Mouse (Mus musculus) left cerebral cortex, adult 11 months (tissue): ENCODE measurements around the gene Syt12.
"Not testable (repeated sequence)": the region's sequence is repeated elsewhere in the genome, so short reads cannot be mapped to it uniquely, and the experiment has no call there.

Experiments
- DNase-seq: peaks from one replicate; pipeline ENCODE4 v3.0.0; 2022; ENCODE audit warnings: low spot score

Gene Syt12

DNA sequence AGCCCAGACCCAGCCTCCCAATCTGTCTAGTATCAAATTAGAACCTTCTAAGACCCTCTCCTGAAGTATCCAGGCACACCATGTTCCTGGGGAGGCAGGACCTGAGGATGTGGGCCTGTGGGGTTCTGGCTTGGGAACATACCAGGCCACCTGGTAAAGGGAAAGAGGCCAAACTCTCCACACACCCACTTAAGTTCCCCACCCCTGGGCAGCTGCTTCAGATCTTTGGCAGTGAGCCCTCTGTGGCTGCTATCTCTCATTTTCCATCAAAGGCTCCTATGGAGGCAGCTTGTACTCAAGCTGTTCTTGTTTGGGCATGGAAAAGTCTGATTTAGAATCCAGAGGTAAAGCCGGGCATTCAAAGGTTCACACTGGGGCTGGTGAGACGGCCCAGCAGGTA lies 10.6 kb upstream of the Syt12 start:
- no peak for DNase-seq

DNA sequence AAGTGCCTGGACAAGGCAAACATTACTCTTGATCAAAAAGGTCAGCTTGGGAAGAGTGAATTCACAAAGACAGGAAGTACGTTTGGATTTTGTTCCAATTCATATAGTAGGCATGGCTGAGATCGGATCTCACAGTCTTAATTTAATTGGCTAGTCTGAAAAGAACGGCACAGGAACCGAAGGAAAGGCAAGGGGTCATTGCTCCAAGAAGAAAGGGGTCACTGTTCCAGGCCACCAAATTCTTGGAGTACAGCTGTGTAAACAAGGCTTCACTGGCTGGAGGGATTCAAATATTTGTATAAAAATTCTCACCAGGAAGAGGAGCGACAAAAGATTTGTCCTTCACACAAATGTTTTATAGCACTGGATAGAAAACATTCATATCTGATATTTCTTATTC lies 7.8 kb upstream of the Syt12 start:
- no peak for DNase-seq

DNA sequence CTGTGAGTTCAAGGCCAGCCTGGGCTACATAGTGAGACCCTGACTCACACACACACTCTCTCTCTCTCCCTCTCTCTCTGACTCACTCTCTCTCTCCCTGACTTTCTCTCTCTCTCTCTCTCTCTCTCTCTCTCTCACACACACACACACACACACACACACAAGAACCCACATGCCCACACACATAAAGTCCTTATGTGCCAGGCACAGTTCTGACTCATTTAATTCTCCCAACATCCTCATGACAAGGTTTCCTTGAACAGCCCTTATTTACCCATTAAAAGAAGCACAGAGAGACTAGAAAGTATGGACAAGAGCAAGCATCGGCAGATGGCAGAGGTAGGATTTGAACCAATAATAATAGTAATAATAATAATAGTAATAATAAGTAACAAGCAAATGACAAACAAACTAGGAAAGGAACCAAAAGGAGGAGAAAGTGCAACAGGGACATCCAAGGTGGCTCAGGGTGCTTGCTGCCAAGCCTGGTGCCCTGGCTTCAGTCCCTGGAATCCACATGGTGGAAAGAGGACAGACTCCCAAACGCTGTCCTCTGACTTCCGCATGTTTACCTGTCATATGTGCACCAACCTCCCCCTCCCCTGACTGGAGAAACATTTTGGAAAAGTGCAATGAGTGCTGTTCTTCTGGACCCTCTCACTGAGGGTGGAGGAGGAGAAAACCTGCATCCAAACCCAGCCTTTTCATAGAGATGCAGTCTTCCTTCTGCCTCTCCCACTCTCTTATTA lies 5.0 kb upstream of the Syt12 start:
- no peak for DNase-seq

DNA sequence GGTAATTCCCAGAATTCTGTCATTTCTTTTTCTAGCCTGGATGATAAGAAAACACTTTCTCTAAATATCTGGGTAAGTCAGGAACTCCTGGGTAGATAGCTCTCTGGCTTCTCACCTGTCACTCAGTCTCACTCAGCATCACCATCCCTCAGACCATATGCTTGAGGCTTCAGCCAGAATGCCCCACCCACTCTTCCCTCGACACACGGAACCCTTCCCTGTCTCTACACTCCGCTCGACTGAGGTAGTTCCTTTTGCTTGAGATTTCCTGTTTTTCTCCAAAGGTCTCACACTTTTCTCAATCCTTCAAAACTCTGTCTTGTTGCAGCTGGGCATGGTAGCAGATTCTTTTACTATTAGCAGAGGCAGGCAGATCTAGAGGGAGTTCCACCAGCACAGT lies 4.1 kb upstream of the Syt12 start:
- peak; percentile 44 for DNase-seq

DNA sequence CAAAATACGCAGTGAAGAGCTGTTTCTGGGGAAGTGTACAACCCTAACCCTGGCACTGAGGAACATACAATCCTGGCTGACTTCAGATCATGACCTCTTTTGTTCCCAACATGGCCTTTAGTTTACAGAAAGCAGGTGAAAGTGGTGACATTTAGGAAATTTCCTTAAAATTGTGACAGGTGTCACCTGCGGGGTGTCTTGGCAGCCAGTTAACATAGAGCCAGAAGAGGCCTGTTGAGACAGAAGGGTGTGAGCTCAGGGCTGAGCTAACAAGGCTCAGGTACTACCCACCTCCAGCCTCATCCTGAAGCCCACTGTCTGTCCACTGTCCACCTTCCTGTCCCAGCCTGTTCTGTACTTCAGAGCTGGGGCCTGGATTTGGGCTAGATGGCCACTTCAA lies 2.8 kb upstream of the Syt12 start:
- no peak for DNase-seq

DNA sequence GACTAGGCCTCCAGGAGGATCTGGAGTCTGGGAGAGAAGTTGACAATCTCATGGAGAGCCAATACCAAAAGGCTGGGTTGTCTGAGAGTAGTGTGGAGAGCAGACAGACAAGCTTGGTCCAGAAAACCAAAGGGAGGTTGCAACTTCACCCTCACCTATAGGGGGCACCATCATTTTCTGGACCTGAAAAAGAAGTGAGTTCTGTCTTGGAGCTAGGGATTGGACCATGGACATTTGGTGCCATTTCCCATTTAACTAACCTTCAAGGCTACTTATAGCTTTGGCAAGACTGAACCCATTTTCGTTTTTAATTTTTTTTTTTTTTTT lies 906 bp upstream of the Syt12 start:
- no peak for DNase-seq

DNA sequence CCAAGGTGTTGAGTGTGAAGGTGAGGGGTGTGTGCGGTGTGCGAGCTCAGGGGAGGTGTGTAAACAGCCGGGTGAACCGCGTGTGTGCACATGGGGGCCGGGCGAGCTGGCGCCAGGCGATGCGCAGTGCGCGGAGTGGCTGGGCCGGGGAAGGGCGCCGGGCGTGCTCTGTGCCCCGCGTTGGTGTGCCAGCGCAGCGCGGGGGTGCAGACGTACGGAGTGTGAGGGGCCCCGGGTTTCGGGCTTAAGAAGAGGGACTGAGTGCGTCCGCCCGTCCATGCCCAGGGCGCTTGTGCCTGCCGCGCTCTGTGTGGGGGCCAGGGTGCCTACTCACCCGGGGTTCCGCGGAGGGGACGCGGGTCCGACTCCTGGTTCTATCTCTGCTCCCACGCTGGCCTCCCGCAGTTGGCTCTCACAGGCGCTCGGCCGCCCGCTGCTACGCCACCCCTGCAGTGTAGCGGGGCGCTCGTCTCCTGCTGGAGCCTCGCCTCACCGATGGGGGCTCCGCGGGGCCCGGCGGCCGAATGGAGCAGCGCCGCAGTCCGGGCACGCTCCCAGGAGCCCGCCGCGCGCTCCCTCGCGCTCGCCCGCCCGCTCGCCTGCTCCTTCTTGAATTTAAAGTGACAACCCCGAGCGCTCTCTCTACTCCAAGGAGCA lies 518 bp downstream of the Syt12 start:
- no peak for DNase-seq

DNA sequence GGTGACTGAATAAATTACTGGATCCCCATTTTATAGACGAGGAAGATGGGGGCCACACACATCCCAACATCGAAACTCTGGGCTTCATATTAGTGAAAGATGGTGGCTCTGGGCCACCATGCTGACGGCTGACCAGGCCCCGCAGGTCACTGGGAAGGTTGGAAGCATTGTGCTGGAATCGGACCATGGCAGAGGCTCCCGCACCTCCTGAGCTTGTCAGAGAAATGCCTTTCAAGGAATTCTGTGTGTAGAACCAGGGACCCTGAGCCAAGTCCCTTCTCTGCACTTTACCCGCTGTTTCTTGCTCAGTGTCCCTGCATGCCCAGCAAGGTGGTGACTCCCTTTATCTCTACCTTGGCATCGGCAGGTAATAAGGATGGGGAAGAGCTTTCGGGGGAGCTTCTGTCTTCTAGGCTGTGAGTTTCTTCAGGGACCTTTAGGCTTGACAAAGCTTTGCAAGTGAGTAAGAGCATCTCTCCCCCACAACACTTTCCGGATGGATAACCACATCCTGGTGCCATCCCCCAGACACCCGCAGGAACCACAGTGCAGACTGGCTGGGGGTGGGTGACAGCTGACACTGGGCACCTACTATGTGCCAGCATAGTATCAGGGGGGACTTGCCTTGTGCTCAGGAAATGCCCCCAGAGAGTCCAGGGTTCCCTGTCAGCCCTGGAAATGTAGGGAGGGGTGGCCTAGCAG lies 1.9 kb downstream of the Syt12 start:
- DNase-seq = no peak

DNA sequence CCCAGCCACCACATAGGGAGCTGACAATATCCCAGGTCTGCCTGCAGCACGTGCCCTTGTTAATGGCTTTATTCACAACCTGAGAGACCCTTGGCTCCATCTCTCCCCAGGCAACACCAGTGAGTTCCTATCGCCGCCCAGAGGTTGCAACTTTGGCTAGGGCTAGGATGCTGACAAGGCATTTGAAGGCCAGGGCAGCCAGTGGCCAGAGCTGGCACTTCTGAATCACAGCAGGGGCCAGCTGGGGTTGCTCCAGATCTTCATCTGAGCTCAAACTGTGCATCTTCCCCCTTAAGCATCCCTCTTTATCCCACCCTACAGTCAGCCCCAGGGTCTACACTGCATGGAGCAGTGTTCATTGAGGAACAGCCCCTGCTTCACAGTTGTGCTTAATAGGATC lies 2.5 kb downstream of the Syt12 start:
- DNase-seq = no peak

DNA sequence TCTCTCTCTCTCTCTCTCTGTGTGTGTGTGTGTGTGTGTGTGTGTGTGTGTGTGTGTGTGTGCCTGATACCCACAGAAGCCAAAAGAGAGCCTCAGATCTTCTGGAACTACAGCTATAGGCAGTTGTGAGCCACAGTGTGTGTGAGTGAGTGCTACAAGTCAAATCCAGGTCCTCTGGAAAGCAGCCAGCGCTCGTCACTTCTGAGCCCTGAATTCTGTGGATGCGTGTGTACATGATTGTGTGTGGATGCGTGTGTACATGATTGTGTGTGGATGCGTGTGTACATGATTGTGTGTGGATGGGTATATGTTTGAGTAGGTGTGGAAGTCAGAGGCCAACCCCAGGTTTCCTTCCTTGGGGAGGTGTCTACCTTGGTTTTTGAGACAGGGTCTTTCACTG lies 3.7 kb downstream of the Syt12 start:
- DNase-seq = no peak

DNA sequence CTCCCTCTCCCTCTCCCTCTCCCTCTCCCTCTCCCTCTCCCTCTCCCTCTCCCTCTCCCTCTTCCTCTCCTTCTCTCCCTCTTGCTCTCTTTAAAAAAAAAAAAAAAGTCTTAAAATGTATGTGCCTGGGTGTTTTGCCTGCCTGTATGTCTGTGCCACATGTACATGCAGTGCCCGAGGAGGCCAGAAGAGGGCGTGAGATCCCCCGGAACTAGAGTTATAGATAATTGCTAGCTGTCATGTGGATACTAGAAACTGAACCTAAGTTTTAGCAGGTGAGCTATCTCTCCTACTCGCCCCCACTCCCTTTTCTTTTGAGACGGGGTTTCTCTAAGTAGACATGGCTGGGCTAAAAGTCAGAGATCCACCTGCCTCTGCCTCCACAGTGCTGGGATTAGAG lies 8.9 kb downstream of the Syt12 start:
- no peak for DNase-seq

DNA sequence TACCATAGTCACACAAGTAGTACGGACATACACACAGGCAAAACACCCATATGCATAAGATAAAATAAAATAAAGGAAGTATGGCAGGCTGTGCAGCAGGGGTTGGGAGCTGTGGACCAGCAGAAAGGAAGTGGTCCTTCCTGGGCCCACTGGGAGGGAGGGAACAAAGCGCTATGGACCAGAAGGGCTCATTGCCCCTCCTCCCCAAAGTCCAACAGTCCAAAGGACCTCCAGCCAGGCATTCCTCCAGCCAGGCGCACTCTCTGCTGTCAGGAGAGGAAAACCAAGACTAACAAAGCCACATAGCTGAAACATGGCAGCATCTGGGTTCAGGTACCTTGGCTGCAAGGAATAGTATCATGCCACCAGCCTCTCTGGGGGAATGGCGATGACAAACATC lies 12.6 kb downstream of the Syt12 start:
- no peak for DNase-seq

DNA sequence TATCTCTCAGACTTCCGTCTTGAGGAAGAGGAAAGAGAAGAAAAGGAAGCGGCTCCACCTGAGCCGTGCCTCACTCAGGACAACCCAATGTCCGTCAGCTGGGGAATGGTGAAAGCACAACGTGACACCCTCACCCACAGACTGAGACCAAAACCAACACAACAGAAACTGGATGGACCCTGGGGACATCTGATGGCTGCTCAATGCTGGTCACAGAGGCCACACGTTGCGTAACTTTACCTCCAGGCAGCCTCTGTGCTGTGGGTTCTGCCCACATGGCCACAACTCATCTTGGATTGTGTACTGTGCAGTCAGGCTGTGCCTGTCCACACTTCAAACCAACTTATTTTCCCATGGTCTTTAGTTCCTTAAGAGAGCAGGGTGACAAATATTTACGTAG lies 15.3 kb downstream of the Syt12 start:
- no peak for DNase-seq

DNA sequence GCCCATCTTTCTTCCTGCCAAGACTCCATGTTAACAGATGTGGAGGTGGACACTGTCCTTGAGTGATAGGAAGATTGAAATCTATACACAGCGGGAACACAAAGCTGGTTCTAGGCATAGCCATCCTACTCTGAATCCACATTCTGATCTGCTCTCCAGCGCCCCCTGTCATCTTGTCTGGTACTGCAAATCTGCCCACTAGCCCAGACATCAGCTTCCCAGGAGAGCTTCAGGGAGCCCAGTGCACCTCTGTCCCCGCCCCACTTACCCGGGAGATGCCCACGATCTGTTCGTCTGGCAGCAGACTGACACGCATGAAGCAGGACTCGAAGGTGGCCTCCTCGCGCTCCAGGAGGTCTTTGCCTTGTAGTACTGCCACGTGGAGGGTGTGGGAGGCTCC lies 21.0 kb downstream of the Syt12 start:
- DNase-seq = no peak

DNA sequence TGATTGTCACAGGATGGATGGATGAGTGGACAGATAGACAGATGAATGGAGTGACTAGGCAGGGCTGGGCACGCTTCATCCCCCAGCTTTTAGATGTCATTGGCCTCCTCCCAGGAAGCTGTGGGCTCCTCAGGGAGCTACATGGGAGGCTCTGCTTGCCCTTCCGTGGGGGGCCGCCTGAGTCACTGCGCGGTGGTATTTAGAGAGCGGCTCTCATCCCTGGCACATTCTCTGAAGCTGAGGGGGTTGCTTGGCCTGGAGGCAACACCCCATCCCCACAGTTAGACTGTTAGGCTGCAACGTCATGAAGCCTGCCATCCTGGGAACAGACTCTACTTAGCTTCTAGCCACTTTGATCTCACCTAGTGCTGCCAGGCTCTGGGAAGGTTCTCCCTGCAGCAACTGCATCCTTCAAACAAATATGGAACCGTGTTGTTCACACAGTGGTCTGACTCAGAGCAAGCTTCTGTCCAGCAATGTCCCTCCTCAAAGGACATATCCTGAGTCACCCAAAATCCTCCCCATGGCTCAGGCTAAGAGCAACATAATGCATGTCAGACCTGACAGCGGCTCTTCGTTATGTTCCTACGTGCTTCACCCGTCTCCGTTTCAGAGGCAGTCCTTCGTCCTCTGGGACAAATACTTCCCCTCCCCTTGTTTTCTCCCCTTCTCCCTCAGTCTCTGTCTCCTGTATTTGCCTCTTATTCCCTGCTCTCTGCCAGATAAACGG lies 22.0 kb downstream of the Syt12 start:
- DNase-seq = no peak

DNA sequence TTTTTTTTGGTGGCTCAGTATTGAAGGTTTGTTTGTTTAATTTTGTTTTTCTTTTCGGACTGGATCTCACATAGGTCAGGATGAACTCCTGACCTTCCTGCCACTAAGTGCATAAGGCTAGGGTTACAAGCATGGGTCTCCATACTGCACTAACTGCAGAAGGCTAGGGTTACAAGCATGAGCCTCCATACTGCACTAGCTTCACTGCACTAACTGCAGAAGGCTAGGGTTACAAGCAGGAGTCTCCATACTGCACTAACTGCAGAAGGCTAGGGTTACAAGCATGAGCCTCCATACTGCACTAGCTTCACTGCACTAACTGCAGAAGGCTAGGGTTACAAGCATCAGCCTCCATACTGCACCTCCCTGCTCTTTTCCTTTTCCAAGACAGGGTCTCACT lies 23.2 kb downstream of the Syt12 start:
- DNase-seq = not testable (repeated sequence)

DNA sequence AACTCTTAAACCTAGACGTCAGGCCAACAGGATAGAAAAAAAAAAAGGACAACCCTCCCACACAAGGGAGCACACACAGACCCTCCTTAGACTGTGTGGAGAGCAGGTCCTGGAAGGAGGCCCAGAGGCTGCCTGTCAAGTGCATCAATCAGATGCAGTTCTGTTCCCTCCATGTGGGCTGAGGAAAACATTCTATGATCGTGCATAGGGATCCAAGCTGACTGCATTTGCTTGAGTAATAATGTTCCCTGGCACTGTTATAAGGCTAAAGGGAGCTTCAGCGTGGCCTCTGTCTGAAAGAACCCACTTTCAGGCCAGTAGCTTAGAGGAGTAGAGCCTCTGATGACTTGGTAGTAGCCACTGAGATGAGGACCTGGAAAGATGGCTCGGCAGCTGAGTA lies 24.7 kb downstream of the Syt12 start:
- no peak for DNase-seq

DNA sequence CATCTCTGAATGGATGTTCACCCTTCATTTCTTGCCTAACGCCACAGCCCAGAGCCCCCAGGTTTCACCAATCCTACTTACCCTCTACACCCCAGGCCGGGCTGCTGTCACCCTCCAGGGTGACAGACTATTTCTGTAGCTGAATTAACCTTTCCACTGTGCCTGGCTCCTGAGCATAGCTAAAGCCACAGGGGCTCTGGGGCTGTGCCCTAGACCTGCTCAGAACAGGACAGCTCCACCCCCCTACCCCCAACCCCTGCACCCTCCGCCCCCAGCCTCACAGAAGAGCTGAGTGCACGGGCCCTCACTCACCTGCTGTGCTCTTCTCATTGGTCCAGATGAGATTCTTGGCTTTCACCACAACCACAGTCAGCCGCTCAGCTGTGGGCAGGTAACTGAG lies 25.3 kb downstream of the Syt12 start:
- no peak for DNase-seq

DNA sequence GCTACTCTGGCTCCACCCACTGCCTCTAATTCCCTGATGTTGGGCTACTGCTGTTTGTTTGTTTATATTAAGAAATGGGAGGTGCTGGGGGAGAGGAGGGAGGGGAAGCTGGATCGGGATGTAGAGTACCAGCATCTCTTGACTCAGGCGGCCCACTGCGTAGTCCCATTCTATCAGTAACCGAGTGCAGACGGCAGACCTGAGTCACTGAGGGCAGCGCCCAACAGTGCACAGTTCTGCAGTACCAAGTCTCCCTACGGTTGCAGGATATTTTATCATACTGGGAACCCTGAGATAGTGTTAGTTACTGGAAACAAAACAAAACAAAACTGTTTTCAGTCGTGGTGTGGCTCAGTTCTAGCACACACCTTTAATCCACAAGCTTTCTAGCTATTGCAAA lies 26.1 kb downstream of the Syt12 start:
- DNase-seq = no peak

DNA sequence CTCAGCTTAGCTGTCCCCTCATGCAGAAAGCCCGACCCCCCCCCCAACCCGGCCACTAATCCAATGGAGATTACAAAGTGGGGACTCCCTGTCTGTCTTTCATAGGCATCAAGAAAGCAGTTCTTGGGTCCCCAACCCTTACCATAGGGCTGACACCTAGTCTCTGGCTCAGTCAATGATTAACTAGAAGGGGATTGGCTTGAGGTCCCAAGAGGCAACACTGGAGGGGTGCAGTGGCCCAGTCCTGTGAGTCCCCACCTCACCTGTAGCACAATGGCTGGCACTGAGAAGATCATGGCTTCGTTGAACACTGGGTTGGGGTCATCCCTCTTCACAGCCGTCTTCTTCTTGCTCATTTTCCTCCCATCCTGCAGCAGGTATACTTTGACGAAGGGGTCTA lies 26.6 kb downstream of the Syt12 start:
- no peak for DNase-seq

DNA sequence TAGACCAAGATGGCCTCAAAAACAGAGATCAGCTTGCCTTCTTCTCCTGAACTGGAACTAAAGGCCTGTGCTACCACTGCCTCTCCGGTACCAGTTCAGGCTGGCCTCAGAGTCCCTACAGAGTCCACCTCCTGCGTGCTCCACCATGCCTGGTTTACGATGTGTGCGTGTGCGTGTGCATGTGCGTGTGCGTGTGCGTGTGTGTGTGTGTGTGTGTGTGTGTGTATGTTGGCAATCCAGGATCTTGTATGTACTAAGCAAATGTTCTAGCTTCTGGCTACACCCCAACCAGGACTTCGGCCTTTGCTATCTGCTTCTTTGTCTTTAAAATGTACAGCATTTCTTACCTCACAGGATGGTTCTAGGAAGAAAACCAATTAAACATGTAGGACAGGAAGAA lies 28.0 kb downstream of the Syt12 start:
- DNase-seq = no peak

DNA sequence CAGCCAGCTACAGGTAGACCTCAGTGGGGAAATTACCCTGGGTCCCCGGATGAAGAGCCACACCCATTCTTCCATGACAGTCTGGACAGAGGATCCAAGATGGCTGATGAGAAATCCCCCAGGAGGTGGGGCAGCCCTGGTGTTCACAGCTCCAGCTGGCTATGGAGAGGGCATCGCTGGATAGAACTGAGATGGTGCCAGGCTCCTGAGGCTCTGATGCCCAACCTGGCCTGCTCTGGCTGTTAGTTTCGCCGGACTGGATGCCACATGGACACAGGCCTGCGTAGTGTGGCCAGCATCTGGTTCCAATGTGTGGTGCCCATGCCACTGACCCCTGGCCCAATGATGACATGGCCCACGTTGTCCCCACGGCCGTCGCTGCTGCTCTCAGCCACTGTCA lies 29.8 kb downstream of the Syt12 start:
- no peak for DNase-seq
